Mouse (Mus musculus) small intestine, adult 2 months (tissue): ENCODE results near the gene Vmn2r88. TPM values are rescaled to one million over a fixed set of nuclear protein-coding genes. Genes with fewer than 3 reads are reported as not detected.
"Not testable (repeated sequence)": the region's sequence is repeated elsewhere in the genome, so short reads cannot be mapped to it uniquely, and the experiment has no call there.

ENCODE experiments used
- H3K27ac ChIP-seq: fragments of 200-500 bp; 2 replicates; pipeline ENCODE4 v1.5.1; 2012; ENCODE audit warnings: low read depth, low read length, control low read depth, inconsistent platforms; ENCODE audit not compliant: insufficient read depth
- H3K27me3 ChIP-seq: fragments of 200-500 bp; 2 replicates; pipeline ENCODE4 v1.6.1; 2012; ENCODE audit warnings: mild to moderate bottlenecking, moderate library complexity, low read length, inconsistent platforms; ENCODE audit not compliant: control insufficient read depth, insufficient read depth
- H3K36me3 ChIP-seq: fragments of 200-500 bp; 2 replicates; pipeline ENCODE4 v1.6.1; 2012; ENCODE audit warnings: mild to moderate bottlenecking, low read length, control low read depth, inconsistent platforms; ENCODE audit not compliant: control insufficient read depth, insufficient read depth
- H3K4me1 ChIP-seq: fragments of 200-500 bp; 2 replicates; pipeline ENCODE4 v1.6.1; 2012; ENCODE audit warnings: low read length, inconsistent platforms, mixed read lengths; ENCODE audit not compliant: control insufficient read depth, insufficient read depth, insufficient read length
- H3K4me3 ChIP-seq: fragments of 200-500 bp; 2 replicates; pipeline ENCODE4 v1.5.1; 2012; ENCODE audit warnings: low read depth, mild to moderate bottlenecking, control low read depth, inconsistent platforms, low read length, moderate library complexity
- CTCF ChIP-seq: fragments of 200-500 bp; IDR thresholded peaks from 2 replicates; pipeline ENCODE4 v1.5.1; 2012; ENCODE audit warnings: low read depth, mild to moderate bottlenecking, control low read depth, inconsistent platforms, low read length, moderate library complexity, mixed read lengths; ENCODE audit not compliant: insufficient replicate concordance, insufficient read length; ENCODE audit errors: extremely low read depth
- POLR2A ChIP-seq: fragments of 200-500 bp; IDR thresholded peaks from 2 replicates; pipeline ENCODE4 v1.6.1; 2012; ENCODE audit warnings: low read depth, mild to moderate bottlenecking, control low read depth, inconsistent platforms, low read length, moderate library complexity
- WGBS: fragments of 180-500 bp; shearing (Covaris S2); methylation state at CpG from one replicate; pipeline ENCODE4 v1.1.7; 2018; 5-methylcytosine and 5-hydroxymethylcytosine counted together
- polyA plus RNA-seq: library from polyadenylated mRNA; depleted of rRNA; stranded (reverse); fragments of >200 nt; gene quantifications from 2 replicates; pipeline ENCODE4 v1.2.3, GENCODE M21; 2012; rRNA removed

The Vmn2r88 gene
- polyA plus RNA-seq, 1 experiment: not detected

- no peak overlapping the region for H3K27ac ChIP-seq
- TF ChIP-seq CTCF (no peak), POLR2A (no peak)
Observed at GRCm38 (mm10) chr14:51434546-51434945, 23.9 kb downstream of the Vmn2r88 start.

GRCm38 (mm10) chr14:51435020-51435419 is 24.4 kb downstream of the Vmn2r88 start:
- Histone ChIP-seq H3K4me3 (no peak overlapping the region), H3K36me3 (no peaks in the 10 kb centered on the region), H3K27me3 (no peaks in the 10 kb centered on the region), H3K4me1 (no peaks in the 10 kb centered on the region), H3K27ac (no peak overlapping the region)
- WGBS: 97% methylated on average over 26 of the region's 26 CpGs
- no peak for TF ChIP-seq CTCF
- no peak for TF ChIP-seq POLR2A

More at GRCm38 (mm10) chr14:51434546-51434945, 23.9 kb downstream of the Vmn2r88 start:
- no peaks in the 10 kb centered on the region for H3K36me3 ChIP-seq
- WGBS: 93% methylated on average over 16 of the region's 16 CpGs
- H3K4me3 ChIP-seq: no peak overlapping the region
- H3K4me1 ChIP-seq: no peaks in the 10 kb centered on the region
- H3K27me3 ChIP-seq: no peaks in the 10 kb centered on the region

- 91% methylated on average over 4 of the region's 4 CpGs for WGBS
- Histone ChIP-seq H3K4me3 (no peak overlapping the region), H3K36me3 (no peaks in the 10 kb centered on the region), H3K4me1 (no peaks in the 10 kb centered on the region), H3K27ac (no peak overlapping the region), H3K27me3 (no peaks in the 10 kb centered on the region)
- TF ChIP-seq POLR2A (no peak), CTCF (no peak)
Observed at GRCm38 (mm10) chr14:51438955-51439354, 28.3 kb downstream of the Vmn2r88 start.

- H3K4me1 ChIP-seq, H3K36me3 ChIP-seq, H3K4me3 ChIP-seq, H3K27ac ChIP-seq, H3K27me3 ChIP-seq: not testable (repeated sequence)
- WGBS: 66% methylated on average over 2 of the region's 2 CpGs
Observed at GRCm38 (mm10) chr14:51451557-51451956, 40.9 kb downstream of the Vmn2r88 start, which contains the start of gene Vmn2r89. Gene Vmn2r89 (plus strand): TSS chr14:51451857.

Other genes with a start within 250 kb of the Vmn2r88 start
- not detected in 2 replicates for gene Rnase2b, start 248.6 kb upstream of the Vmn2r88 start, polyA plus RNA-seq
- not detected in 2 replicates for gene Ang2, start 211.7 kb upstream of the Vmn2r88 start, polyA plus RNA-seq
- not detected in 2 replicates for gene Ear14, start 207.4 kb upstream of the Vmn2r88 start, polyA plus RNA-seq
- gene Rnase2a, start 154.7 kb upstream of the Vmn2r88 start, polyA plus RNA-seq: not detected in 2 replicates
- not detected in 2 replicates for gene Gm7247, start 49.1 kb upstream of the Vmn2r88 start, polyA plus RNA-seq
- gene Vmn2r89, start 41.0 kb downstream of the Vmn2r88 start, polyA plus RNA-seq: not detected in 2 replicates
- not detected in 2 replicates for gene Gm5622, start 142.0 kb downstream of the Vmn2r88 start, polyA plus RNA-seq
- gene Gm17175, start 163.2 kb downstream of the Vmn2r88 start, polyA plus RNA-seq: not detected in 2 replicates
- not detected in 2 replicates for gene Gm17174, start 181.3 kb downstream of the Vmn2r88 start, polyA plus RNA-seq
- gene Gm17078, start 200.5 kb downstream of the Vmn2r88 start, polyA plus RNA-seq: not detected in 2 replicates
- gene Gm4181, start 224.8 kb downstream of the Vmn2r88 start, polyA plus RNA-seq: not detected in 2 replicates